Mouse (Mus musculus): ENCODE measurements around the gene Fbxl13. TPM values are rescaled to one million over a fixed set of nuclear protein-coding genes. Genes with fewer than 3 reads are reported as not detected.

Gene Fbxl13
- polyA plus RNA-seq, 1 experiment from 2014 or later = 0.35 TPM

- DNase-seq (ENCODE audit: low spot score) (no peak), ATAC-seq (replicated peaks; ENCODE audit: low FRiP score, low TSS enrichment, low read depth) (no peak)
- H3K9ac ChIP-seq (ENCODE audit: low read length) = no peak overlapping the region
- H3K4me2 ChIP-seq (ENCODE audit: low read length) = no peak overlapping the region
- no peak overlapping the region for H3K4me3 ChIP-seq (ENCODE audit: low read depth, low read length)
- no peaks in the 10 kb centered on the region; the same call in 1 of the 2 replicates for H3K4me1 ChIP-seq (replicated peaks; ENCODE audit: control insufficient read depth, insufficient read depth, low read length)
- H3K27ac ChIP-seq (ENCODE audit: low read depth) = no peak overlapping the region
- no peaks in the 10 kb centered on the region for H3K9me3 ChIP-seq (ENCODE audit: control insufficient read depth, low read length)
- no peaks in the 10 kb centered on the region for H3K27me3 ChIP-seq (replicated peaks; ENCODE audit: control insufficient read depth, insufficient read depth, low read length)
- no peaks in the 10 kb centered on the region for H3K36me3 ChIP-seq (ENCODE audit: control insufficient read depth, insufficient read depth, low read length)
- WGBS = 71% methylated on average over 4 of the region's 4 CpGs
Observed at GRCm38 (mm10) chr5:21680029-21680428, 34.6 kb upstream of the Fbxl13 start.

- WGBS = 93% methylated on average over 9 of the region's 9 CpGs
- Histone ChIP-seq H3K27me3 (replicated peaks; ENCODE audit: control insufficient read depth, insufficient read depth, low read length) (no peaks in the 10 kb centered on the region), H3K9ac (ENCODE audit: low read length) (no peak overlapping the region), H3K9me3 (ENCODE audit: control insufficient read depth, low read length) (no peaks in the 10 kb centered on the region), H3K4me3 (ENCODE audit: low read depth, low read length) (no peak overlapping the region), H3K4me2 (ENCODE audit: low read length) (no peak overlapping the region), H3K36me3 (ENCODE audit: control insufficient read depth, insufficient read depth, low read length) (no peaks in the 10 kb centered on the region), H3K4me1 (replicated peaks; ENCODE audit: control insufficient read depth, insufficient read depth, low read length) (peaks cover 1% of the 10 kb centered on the region; the same call in 1 of the 2 replicates), H3K27ac (ENCODE audit: low read depth) (no peak overlapping the region)
- ATAC-seq (replicated peaks; ENCODE audit: low FRiP score, low TSS enrichment, low read depth) (no peak), DNase-seq (ENCODE audit: low spot score) (no peak)
Observed at GRCm38 (mm10) chr5:21678363-21678762, 32.9 kb upstream of the Fbxl13 start.

- Histone ChIP-seq H3K4me2 (ENCODE audit: low read length) (no peak overlapping the region), H3K36me3 (ENCODE audit: control insufficient read depth, insufficient read depth, low read length) (no peaks in the 10 kb centered on the region), H3K4me1 (replicated peaks; ENCODE audit: control insufficient read depth, insufficient read depth, low read length) (peaks cover 6% of the 10 kb centered on the region; the same call in 1 of the 2 replicates), H3K27ac (ENCODE audit: low read depth) (no peak overlapping the region), H3K9me3 (ENCODE audit: control insufficient read depth, low read length) (no peaks in the 10 kb centered on the region), H3K27me3 (replicated peaks; ENCODE audit: control insufficient read depth, insufficient read depth, low read length) (no peaks in the 10 kb centered on the region), H3K9ac (ENCODE audit: low read length) (no peak overlapping the region), H3K4me3 (ENCODE audit: low read depth, low read length) (no peak overlapping the region)
- WGBS = 93% methylated on average over 6 of the region's 6 CpGs
- ATAC-seq (replicated peaks; ENCODE audit: low FRiP score, low TSS enrichment, low read depth) = no peak
- DNase-seq (ENCODE audit: low spot score) = no peak
Observed at GRCm38 (mm10) chr5:21677939-21678338, 32.5 kb upstream of the Fbxl13 start.

- Histone ChIP-seq H3K9me3 (ENCODE audit: control insufficient read depth, low read length) (no peaks in the 10 kb centered on the region), H3K9ac (ENCODE audit: low read length) (no peak overlapping the region), H3K4me1 (replicated peaks; ENCODE audit: control insufficient read depth, insufficient read depth, low read length) (0 out of 2 replicates have a peak, but pooled peaks cover 6% of the 10 kb centered on the region), H3K27me3 (replicated peaks; ENCODE audit: control insufficient read depth, insufficient read depth, low read length) (no peaks in the 10 kb centered on the region), H3K4me2 (ENCODE audit: low read length) (no peak overlapping the region), H3K27ac (ENCODE audit: low read depth) (no peak overlapping the region), H3K36me3 (ENCODE audit: control insufficient read depth, insufficient read depth, low read length) (no peaks in the 10 kb centered on the region), H3K4me3 (ENCODE audit: low read depth, low read length) (no peak overlapping the region)
- 95% methylated on average over 23 of the region's 23 CpGs for WGBS
- DNase-seq (ENCODE audit: low spot score) = no peak
- no peak for ATAC-seq (replicated peaks; ENCODE audit: low FRiP score, low TSS enrichment, low read depth)
Observed at GRCm38 (mm10) chr5:21675494-21675893, 30.1 kb upstream of the Fbxl13 start.

GRCm38 (mm10) chr5:21675019-21675418 is 29.6 kb upstream of the Fbxl13 start:
- Histone ChIP-seq H3K4me2 (ENCODE audit: low read length) (no peak overlapping the region), H3K27ac (ENCODE audit: low read depth) (no peak overlapping the region), H3K9me3 (ENCODE audit: control insufficient read depth, low read length) (no peaks in the 10 kb centered on the region), H3K27me3 (replicated peaks; ENCODE audit: control insufficient read depth, insufficient read depth, low read length) (no peaks in the 10 kb centered on the region), H3K9ac (ENCODE audit: low read length) (no peak overlapping the region), H3K4me1 (replicated peaks; ENCODE audit: control insufficient read depth, insufficient read depth, low read length) (0 out of 2 replicates have a peak, but pooled peaks cover 6% of the 10 kb centered on the region), H3K4me3 (ENCODE audit: low read depth, low read length) (no peak overlapping the region), H3K36me3 (ENCODE audit: control insufficient read depth, insufficient read depth, low read length) (no peaks in the 10 kb centered on the region)
- 55% methylated on average over 12 of the region's 12 CpGs for WGBS
- ATAC-seq (replicated peaks; ENCODE audit: low FRiP score, low TSS enrichment, low read depth) = no peak
- no peak for DNase-seq (ENCODE audit: low spot score)

GRCm38 (mm10) chr5:21673742-21674141 is 28.3 kb upstream of the Fbxl13 start:
- H3K4me2 ChIP-seq (ENCODE audit: low read length) = peak overlapping the region; percentile 45

GRCm38 (mm10) chr5:21672812-21673635 is 27.6 kb upstream of the Fbxl13 start:
- Histone ChIP-seq H3K9ac (ENCODE audit: low read length) (0 out of 2 replicates have a peak overlapping the region, but pooled peaks have one; percentile 1), H3K4me3 (ENCODE audit: low read depth, low read length) (peak overlapping the region; percentile 14; the same call in 1 of the 2 replicates)

More at GRCm38 (mm10) chr5:21673742-21674141, 28.3 kb upstream of the Fbxl13 start:
- H3K36me3 ChIP-seq (ENCODE audit: control insufficient read depth, insufficient read depth, low read length) = no peaks in the 10 kb centered on the region
- H3K9ac ChIP-seq (ENCODE audit: low read length) = no peak overlapping the region
- no peaks in the 10 kb centered on the region for H3K27me3 ChIP-seq (replicated peaks; ENCODE audit: control insufficient read depth, insufficient read depth, low read length)
- WGBS = 68% methylated on average over 9 of the region's 9 CpGs
- H3K4me1 ChIP-seq (replicated peaks; ENCODE audit: control insufficient read depth, insufficient read depth, low read length) = 0 out of 2 replicates have a peak, but pooled peaks cover 6% of the 10 kb centered on the region
- DNase-seq (ENCODE audit: low spot score) (no peak), ATAC-seq (replicated peaks; ENCODE audit: low FRiP score, low TSS enrichment, low read depth) (no peak)
- peak overlapping the region; percentile 40; the same call in 1 of the 2 replicates for H3K27ac ChIP-seq (ENCODE audit: low read depth)
- H3K4me3 ChIP-seq (ENCODE audit: low read depth, low read length) = no peak overlapping the region
- no peaks in the 10 kb centered on the region for H3K9me3 ChIP-seq (ENCODE audit: control insufficient read depth, low read length)

GRCm38 (mm10) chr5:21669307-21669706 is 23.9 kb upstream of the Fbxl13 start:
- no peaks in the 10 kb centered on the region for H3K9me3 ChIP-seq (ENCODE audit: control insufficient read depth, low read length)
- no peak overlapping the region for H3K9ac ChIP-seq (ENCODE audit: low read length)
- H3K4me3 ChIP-seq (ENCODE audit: low read depth, low read length) = no peak overlapping the region
- H3K27ac ChIP-seq (ENCODE audit: low read depth) = no peak overlapping the region
- DNase-seq (ENCODE audit: low spot score) (no peak), ATAC-seq (replicated peaks; ENCODE audit: low FRiP score, low TSS enrichment, low read depth) (no peak)
- peaks cover 14% of the 10 kb centered on the region for H3K4me1 ChIP-seq (replicated peaks; ENCODE audit: control insufficient read depth, insufficient read depth, low read length)
- WGBS = 89% methylated on average over 2 of the region's 2 CpGs
- H3K27me3 ChIP-seq (replicated peaks; ENCODE audit: control insufficient read depth, insufficient read depth, low read length) = no peaks in the 10 kb centered on the region
- H3K4me2 ChIP-seq (ENCODE audit: low read length) = no peak overlapping the region
- H3K36me3 ChIP-seq (ENCODE audit: control insufficient read depth, insufficient read depth, low read length) = no peaks in the 10 kb centered on the region

More at GRCm38 (mm10) chr5:21672812-21673635, 27.6 kb upstream of the Fbxl13 start:
- ATAC-seq (replicated peaks; ENCODE audit: low FRiP score, low TSS enrichment, low read depth) = peak; percentile 74
- Histone ChIP-seq H3K27me3 (replicated peaks; ENCODE audit: control insufficient read depth, insufficient read depth, low read length) (no peaks in the 10 kb centered on the region), H3K9me3 (ENCODE audit: control insufficient read depth, low read length) (no peaks in the 10 kb centered on the region), H3K27ac (ENCODE audit: low read depth) (peak overlapping the region; percentile 40; the same call in 1 of the 2 replicates), H3K36me3 (ENCODE audit: control insufficient read depth, insufficient read depth, low read length) (no peaks in the 10 kb centered on the region), H3K4me1 (replicated peaks; ENCODE audit: control insufficient read depth, insufficient read depth, low read length) (0 out of 2 replicates have a peak, but pooled peaks cover 6% of the 10 kb centered on the region), H3K4me2 (ENCODE audit: low read length) (peak overlapping the region; percentile 45)
- DNase-seq (ENCODE audit: low spot score) = peak; percentile 64
- WGBS = 23% methylated on average over 23 of the region's 23 CpGs
